Comparison of ENCODE assay signal across 8 mouse cellular contexts in the genomic region with DNA sequence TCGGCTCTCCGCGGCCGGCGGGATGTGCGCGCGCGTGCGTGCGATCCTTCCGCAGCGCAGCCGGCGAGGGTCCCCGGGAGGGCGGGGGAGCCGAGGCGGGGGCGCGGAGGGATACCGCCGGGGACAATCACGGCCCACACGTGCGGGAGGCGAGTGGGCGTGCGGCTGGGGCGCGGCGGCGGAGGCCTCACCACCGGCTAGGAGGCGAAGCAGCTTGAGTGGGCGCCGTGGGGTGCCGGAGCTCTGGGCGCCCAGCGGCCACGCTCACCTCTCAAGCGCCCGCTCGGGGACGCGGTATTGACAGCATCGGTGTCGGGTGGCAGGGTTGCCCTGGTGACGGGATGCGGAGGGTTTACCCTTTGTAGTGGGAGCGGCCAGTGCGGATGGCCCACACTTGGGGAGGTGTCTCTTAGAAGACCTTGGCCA. TPM values are rescaled to one million over a fixed set of nuclear protein-coding genes. Genes with fewer than 3 reads are reported as not detected.
DNase-seq lines count a peak whose midpoint lies in the region; ATAC-seq and TF ChIP-seq lines count a peak whose summit lies in the region.

Gene Pfn2, minus strand, starts transcription at position 320 of the 426 bp plus-strand sequence.

- peak within 1 kb of the TSS; percentile 93 for H3K9ac ChIP-seq in embryonic facial prominence, embryonic 12.5 days
- peak within 1 kb of the TSS; percentile 82 for H3K9ac ChIP-seq in limb, embryonic 15.5 days
- H3K9ac ChIP-seq in midbrain, postnatal 0 days (replicated peaks; ENCODE audit: low read length, poor library complexity, severe bottlenecking), result peak within 1 kb of the TSS; percentile 100
- H3K9ac ChIP-seq in stomach, embryonic 14.5 days (replicated peaks; ENCODE audit: low read depth, low read length), result peak within 1 kb of the TSS; percentile 76

- H3K4me3 ChIP-seq in embryonic facial prominence, embryonic 12.5 days, result peak within 1 kb of the TSS; percentile 83
- peak within 1 kb of the TSS; percentile 98 for H3K4me3 ChIP-seq in limb, embryonic 15.5 days
- peak within 1 kb of the TSS; percentile 100 for H3K4me3 ChIP-seq in midbrain, postnatal 0 days (ENCODE audit: low read depth, low read length)
- peak within 1 kb of the TSS; percentile 96 for H3K4me3 ChIP-seq in stomach, embryonic 14.5 days (ENCODE audit: low read depth, low read length)

- H3K27me3 ChIP-seq in embryonic facial prominence, embryonic 12.5 days, result no peaks in the 10 kb centered on the region
- no peaks in the 10 kb centered on the region for H3K27me3 ChIP-seq in limb, embryonic 15.5 days
- H3K27me3 ChIP-seq in midbrain, postnatal 0 days (ENCODE audit: insufficient read depth, low read length), result no peaks in the 10 kb centered on the region
- no peaks in the 10 kb centered on the region for H3K27me3 ChIP-seq in stomach, embryonic 14.5 days (ENCODE audit: control insufficient read depth, insufficient read depth, low read length)

- no peaks in the 10 kb centered on the region for H3K9me3 ChIP-seq in embryonic facial prominence, embryonic 12.5 days
- H3K9me3 ChIP-seq in limb, embryonic 15.5 days, result no peaks in the 10 kb centered on the region
- no peaks in the 10 kb centered on the region for H3K9me3 ChIP-seq in midbrain, postnatal 0 days (ENCODE audit: low read length)
- H3K9me3 ChIP-seq in stomach, embryonic 14.5 days (ENCODE audit: control insufficient read depth, low read depth, low read length), result no peaks in the 10 kb centered on the region

- peak within 1 kb of the TSS; percentile 95 for H3K27ac ChIP-seq in embryonic facial prominence, embryonic 12.5 days
- H3K27ac ChIP-seq in limb, embryonic 15.5 days, result peak within 1 kb of the TSS; percentile 92
- peak within 1 kb of the TSS; percentile 100 for H3K27ac ChIP-seq in midbrain, postnatal 0 days (ENCODE audit: low read depth, low read length)
- H3K27ac ChIP-seq in stomach, embryonic 14.5 days (ENCODE audit: low read length), result peak within 1 kb of the TSS; percentile 92

- ATAC-seq in embryonic facial prominence, embryonic 12.5 days (ENCODE audit: insufficient number of reproducible peaks, insufficient read depth, low FRiP score, low TSS enrichment), result peak; percentile 88
- ATAC-seq in limb, embryonic 15.5 days (ENCODE audit: insufficient number of reproducible peaks, low FRiP score, low TSS enrichment, low read depth), result peak; percentile 85
- ATAC-seq in midbrain, postnatal 0 days (ENCODE audit: low FRiP score), result peak; percentile 91
- peak; percentile 85 for ATAC-seq in stomach, embryonic 14.5 days (ENCODE audit: insufficient number of reproducible peaks, insufficient read depth, low FRiP score, low read depth)

- peak within 1 kb of the TSS; percentile 70 for H3K4me2 ChIP-seq in embryonic facial prominence, embryonic 12.5 days (replicated peaks)
- peak within 1 kb of the TSS; percentile 79 for H3K4me2 ChIP-seq in limb, embryonic 15.5 days
- H3K4me2 ChIP-seq in midbrain, postnatal 0 days (ENCODE audit: low read depth, low read length, poor library complexity, severe bottlenecking), result peak within 1 kb of the TSS; percentile 51
- H3K4me2 ChIP-seq in stomach, embryonic 14.5 days (replicated peaks; ENCODE audit: low read depth, low read length), result peak within 1 kb of the TSS; percentile 63

- DNase-seq in layer of hippocampus, adult 11-12 months (ENCODE audit: low spot score), result peak; percentile 76
- no peak for DNase-seq in layer of hippocampus, adult 9-10 months (ENCODE audit: low spot score)
- peak; percentile 11 for DNase-seq in heart, adult 8-10 months (ENCODE audit: low spot score)
- peak; percentile 29 to 39 for DNase-seq in kidney, adult 8-10 months
- DNase-seq in midbrain, postnatal 0 days (ENCODE audit: low spot score), result peak; percentile 91

- WGBS in embryonic facial prominence, embryonic 12.5 days, result 2% methylated on average over 46 of the region's 52 CpGs
- 3% methylated on average over 52 of the region's 52 CpGs for whole genome bisulfite sequencing in limb, embryonic 15.5 days
- WGBS in midbrain, postnatal 0 days, result 4% methylated on average over 50 of the region's 52 CpGs
- under 1% methylated on average over 33 of the region's 52 CpGs for WGBS in stomach, embryonic 14.5 days

- peaks cover 9% of the 10 kb centered on the region; the same call in 1 of the 2 replicates for H3K36me3 ChIP-seq in embryonic facial prominence, embryonic 12.5 days
- H3K36me3 ChIP-seq in limb, embryonic 15.5 days, result peaks cover 6% of the 10 kb centered on the region
- peaks cover 2% of the 10 kb centered on the region; the same call in 1 of the 2 replicates for H3K36me3 ChIP-seq in midbrain, postnatal 0 days (ENCODE audit: insufficient read depth, low read length)
- peaks cover 8% of the 10 kb centered on the region; the same call in 1 of the 2 replicates for H3K36me3 ChIP-seq in stomach, embryonic 14.5 days (ENCODE audit: control insufficient read depth, insufficient read depth, low read length)

- peaks cover 8% of the 10 kb centered on the region; the same call in 1 of the 2 replicates for H3K4me1 ChIP-seq in embryonic facial prominence, embryonic 12.5 days
- H3K4me1 ChIP-seq in limb, embryonic 15.5 days, result peaks cover 11% of the 10 kb centered on the region
- H3K4me1 ChIP-seq in midbrain, postnatal 0 days (ENCODE audit: insufficient read depth, low read length), result 0 out of 2 replicates have a peak, but pooled peaks cover 5% of the 10 kb centered on the region
- H3K4me1 ChIP-seq in stomach, embryonic 14.5 days (ENCODE audit: control insufficient read depth, insufficient read depth, low read length), result peaks cover 7% of the 10 kb centered on the region; the same call in 1 of the 2 replicates

- TF ChIP-seq CTCF in midbrain, postnatal 0 days (IDR thresholded peaks at IDR 0.05), result no peak

RNA-seq across cellular contexts. Expression of gene Pfn2, which starts in this region (rescaled TPM):
- polyA plus RNA-seq in embryonic facial prominence, embryonic 12.5 days (2016; fragmentation: Nextera tagmentation; extraction: Ambion mirVana), result 198 and 199 TPM in 2 replicates
- total RNA-seq in heart, adult 8-10 months (2022), result 10 to 100 TPM; 41.5 to 46.3 (median 43.4) TPM
- 106 and 125 TPM in 2 replicates for polyA plus RNA-seq in limb, embryonic 15.5 days (2015; fragmentation: Nextera tagmentation; extraction: Ambion mirVana)
- total RNA-seq in midbrain, postnatal 0 days (2014; rRNA removed), result 477 and 535 TPM in 2 replicates
- polyA plus RNA-seq in midbrain, postnatal 0 days (2015; fragmentation: Nextera tagmentation; extraction: Ambion mirVana), result 754 and 772 TPM in 2 replicates
- polyA plus RNA-seq in stomach, embryonic 14.5 days (2014; fragmentation: Nextera tagmentation; extraction: Ambion mirVana), result 105 TPM in 2 replicates

Comparison
In these comparisons a context has a peak if more than half of its experiments do, and no peak if none do; other contexts are left out.
1. RNA of gene Pfn2 (total RNA-seq): 477 to 535 TPM in midbrain, postnatal 0 days; 41.5 to 46.3 TPM in heart, adult 8-10 months; every median in the first group is over 10 times any median in the second.
2. Peak in every context shown above with its lines, with median percentiles within 50 percentile points of each other: ATAC-seq, H3K27ac ChIP-seq, H3K4me2 ChIP-seq, H3K4me3 ChIP-seq and H3K9ac ChIP-seq.